Mouse (Mus musculus) c-Kit-positive CD71-positive TER-119-negative erythroid progenitor cells, embryonic 14.5 days (primary cell): Measurements from ENCODE around the gene Unc13d.
"Not testable (repeated sequence)": the region's sequence is repeated elsewhere in the genome, so short reads cannot be mapped to it uniquely, and the experiment has no call there.

Source experiments
- DNase-seq: peaks from one replicate; pipeline ENCODE4 v3.0.0-alpha.2; 2013; ENCODE audit warnings: low read depth

Unc13d gene

DNA sequence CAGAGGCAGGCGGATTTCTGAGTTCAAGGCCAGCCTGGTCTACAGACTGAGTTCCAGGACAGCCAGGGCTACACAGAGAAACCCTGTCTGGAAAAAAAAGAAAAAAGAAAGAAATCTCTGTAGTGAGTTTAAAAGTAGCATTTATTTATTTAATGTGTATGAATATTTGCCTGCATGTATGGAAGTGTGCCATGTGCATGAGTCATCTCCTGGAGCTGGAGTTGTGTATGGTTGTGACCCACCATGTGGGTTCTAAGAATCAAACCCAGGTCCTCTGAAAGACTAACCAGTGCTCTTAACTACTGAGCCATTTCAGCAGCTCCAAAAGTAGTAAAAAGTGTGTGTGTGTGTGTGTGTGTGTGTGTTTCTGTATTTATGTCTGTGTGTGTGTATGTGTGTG, 34.5 kb downstream of the Unc13d start:
- no peak for DNase-seq

DNA sequence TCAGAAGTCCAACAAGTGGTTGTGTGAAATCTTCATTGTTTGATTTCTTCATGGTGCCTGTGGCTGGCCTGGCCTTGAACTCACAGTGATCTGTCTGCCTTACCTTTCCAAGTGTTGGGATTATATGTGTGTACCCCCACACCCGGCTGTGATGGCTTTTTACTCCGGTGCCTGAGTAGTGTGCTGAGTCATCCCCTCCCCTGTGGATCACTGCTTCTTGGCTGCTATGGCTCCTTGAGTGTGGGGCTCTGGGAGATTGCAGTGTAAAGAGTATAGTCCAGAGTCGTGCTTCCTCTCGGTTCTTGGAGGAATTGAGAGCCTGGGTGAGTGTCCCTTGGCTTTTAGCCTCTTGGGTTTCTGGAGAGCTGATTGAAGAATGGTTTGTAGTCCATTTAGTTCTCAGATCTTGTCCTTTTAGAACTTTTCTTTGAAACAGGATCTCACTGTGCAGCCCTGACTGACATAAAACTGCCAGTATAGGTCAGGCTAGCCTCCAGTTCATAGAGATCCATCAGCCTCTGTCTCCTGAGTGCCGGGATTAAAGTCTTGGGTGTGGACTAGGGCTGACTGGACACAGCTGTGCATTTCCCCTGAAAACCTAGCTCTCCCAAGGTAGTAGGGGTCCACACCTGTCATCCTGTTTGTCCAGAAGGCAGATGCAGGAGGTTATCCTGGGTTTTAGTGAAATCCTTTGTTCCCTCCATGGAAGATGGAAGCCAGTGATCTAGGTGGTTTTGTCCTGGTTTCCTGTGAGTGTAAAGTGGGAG, 35.2 kb downstream of the Unc13d start:
- no peak for DNase-seq

DNA sequence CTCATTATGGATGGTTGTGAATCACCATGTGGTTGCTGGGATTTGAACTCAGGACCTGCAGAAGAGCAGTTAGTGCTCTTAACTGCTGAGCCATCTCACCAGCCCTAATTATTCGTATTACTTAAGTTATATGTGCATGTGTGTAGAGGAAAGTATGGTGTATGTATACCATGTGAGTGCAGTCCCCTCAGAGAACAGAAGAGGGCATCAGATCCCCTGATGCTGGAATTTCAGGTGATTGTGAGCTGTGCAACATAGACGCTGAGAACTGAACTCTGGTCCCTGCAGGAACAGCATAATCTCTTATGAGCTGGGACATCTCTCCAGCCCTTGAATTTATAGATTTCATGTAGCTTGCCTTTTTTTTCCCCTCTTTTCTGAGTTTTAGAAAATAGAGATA, 35.9 kb downstream of the Unc13d start:
- DNase-seq: no peak

DNA sequence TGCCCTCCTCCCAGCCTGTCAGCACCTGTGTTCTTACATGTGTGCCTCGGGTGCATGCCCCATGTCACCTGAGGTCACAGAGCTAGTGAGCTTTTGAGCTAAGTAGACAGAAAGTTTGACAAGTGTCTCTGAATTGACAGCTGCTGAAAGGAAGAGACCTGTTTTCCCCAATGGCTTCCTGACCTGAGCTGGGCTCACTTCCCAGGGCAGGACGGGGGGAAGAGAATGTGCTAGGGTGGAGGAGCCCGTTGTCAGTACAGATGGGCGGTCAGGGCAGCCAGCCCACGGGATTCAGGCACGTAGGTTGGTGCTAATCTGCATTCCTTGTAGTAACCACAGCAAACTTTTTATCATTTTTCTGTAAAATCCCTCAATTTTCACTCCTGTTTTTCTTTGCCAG, 37.2 kb downstream of the Unc13d start:
- no peak for DNase-seq

DNA sequence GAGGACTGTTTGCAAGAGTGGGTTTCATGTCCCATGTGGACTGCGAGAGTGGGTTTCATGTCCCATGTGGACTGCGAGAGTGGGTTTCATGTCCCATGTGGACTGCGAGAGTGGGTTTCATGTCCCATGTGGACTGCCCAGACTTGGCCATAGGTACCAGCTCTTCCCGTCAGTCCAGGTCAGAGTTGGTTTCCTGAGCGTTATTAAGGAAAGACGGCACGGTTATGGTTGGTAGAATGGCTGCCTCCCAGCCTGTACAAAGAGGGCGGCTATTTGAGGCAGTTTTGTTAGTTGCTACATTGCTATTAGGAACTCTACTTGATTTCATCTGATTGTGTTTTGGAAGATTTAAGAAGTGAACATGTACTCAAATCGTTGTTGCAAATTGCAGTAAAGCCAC, 39.9 kb downstream of the Unc13d start:
- no peak for DNase-seq

DNA sequence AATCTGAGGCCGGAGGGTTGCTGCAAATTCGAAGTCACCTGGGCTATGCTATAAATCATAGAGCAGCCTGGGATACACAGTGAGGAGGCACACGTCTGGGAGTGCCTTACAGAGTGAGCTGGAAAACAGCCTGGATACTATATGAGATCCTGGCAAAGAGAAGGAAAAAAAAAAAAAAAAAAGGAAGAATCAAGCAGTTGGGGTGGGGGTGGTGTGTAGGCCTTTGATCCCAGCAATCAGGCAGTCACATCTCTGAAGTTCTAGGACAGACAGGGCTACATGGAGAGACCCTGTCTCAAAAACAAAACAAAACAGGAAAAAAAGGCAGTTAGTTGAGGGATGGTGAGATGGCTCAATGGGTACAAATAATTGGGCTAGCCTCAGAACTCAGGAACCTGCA, 41.1 kb downstream of the Unc13d start:
- no peak for DNase-seq

DNA sequence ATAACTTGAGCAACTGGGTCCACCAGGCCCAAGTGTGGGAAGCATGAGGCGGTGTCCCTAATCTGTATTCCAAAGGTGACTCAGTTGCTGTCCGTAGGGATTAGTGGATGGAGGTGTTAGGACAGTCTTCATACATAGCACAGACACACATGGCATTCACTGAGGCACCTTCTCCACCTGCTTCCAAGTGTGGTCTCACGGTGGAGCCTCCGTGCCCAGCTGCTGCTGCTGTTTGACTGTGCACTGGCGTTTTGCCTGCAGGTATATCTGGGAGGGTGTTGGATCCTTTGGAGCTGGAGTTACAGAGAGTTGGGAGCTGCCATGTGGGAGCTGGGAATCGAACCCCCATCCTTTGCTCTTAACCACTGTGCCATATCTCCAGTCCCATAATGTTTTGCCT, 43.2 kb downstream of the Unc13d start:
- DNase-seq: no peak

DNA sequence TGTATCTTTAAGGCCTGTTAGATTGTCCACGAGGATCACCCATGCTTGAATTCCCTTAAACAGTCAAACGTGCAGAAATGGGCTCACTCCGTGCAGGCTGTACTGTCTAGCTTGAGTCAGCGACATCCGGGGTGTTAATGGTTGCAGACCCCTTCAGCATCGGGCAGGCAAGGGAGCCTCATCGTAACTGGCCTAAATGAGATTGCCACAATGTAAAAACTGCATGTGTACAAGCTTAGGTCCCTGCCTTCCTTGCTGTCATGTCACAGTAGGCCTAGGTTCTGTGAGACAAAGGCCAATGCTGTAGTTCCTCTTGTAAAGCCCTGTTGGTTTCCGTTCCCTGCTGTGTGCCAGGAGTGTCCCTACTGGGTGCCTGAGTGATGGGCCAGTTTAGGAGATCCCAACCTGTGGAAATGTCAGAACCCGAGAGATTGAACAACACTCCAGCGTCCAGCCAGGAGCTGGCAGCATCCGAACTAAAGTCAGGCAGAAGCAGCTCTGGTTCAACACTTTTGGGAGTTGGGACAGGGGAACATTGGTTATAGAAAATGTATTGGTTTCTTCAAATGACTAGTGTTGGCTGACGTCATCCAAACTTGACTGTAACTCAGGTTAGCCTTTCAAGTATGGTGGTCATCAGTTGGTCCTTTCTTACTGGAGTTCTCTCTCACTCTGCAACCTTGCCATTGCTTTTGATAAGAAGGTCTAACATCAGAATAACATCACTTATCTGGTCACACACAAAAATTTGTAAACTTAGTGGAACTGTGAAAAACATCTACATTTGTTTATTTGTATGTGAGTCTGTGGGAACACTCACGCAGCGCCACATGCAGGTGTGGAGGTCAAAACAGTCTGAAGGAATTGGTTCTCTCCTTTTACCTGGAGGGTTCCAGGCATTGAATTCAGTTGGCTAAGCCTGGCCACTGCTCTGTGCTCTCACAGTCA, 46.6 kb downstream of the Unc13d start:
- DNase-seq: peak; percentile 34

DNA sequence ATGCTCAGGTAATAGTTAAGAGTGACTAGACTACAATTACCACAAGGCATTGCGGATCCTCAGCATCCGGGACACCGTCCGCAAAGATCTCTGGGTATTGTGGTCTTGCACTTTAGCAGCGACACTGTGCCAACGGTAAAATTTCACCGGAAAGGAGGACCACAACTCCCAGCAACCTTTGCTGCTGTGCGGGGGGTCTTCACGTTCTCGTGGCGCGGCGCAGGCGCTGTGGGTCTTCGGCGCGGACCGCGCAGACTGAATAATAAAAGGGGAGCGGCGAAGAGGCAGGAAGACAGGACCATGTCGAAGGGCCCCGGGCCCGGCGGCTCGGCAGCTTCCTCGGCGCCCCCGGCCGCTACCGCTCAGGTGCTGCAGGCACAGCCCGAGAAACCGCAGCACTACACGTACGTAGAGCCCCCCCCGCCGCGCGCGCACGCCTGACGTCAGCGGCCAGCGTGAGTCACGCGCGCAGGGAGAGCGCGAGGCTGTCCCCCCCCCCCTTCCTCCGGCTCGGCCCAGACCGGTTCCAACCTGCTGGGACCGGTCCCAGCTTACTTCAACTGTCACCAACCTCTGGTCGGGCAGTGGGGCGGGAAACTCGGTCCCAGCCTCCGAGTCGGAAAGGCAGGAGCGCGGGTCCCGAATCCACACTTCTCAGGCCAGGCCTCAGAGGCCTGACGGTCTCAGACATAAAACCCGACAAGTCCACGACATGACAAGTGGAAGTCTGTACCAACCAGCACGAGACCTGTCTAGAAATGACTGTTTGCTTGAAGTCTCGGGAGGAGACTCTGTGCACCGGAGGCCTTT, 47.5 kb downstream of the Unc13d start, which contains the start of gene Unk:
Gene Unk, plus strand, starts transcription at position 235 of the 810 bp plus-strand sequence.
- DNase-seq: peak; percentile 95

DNA sequence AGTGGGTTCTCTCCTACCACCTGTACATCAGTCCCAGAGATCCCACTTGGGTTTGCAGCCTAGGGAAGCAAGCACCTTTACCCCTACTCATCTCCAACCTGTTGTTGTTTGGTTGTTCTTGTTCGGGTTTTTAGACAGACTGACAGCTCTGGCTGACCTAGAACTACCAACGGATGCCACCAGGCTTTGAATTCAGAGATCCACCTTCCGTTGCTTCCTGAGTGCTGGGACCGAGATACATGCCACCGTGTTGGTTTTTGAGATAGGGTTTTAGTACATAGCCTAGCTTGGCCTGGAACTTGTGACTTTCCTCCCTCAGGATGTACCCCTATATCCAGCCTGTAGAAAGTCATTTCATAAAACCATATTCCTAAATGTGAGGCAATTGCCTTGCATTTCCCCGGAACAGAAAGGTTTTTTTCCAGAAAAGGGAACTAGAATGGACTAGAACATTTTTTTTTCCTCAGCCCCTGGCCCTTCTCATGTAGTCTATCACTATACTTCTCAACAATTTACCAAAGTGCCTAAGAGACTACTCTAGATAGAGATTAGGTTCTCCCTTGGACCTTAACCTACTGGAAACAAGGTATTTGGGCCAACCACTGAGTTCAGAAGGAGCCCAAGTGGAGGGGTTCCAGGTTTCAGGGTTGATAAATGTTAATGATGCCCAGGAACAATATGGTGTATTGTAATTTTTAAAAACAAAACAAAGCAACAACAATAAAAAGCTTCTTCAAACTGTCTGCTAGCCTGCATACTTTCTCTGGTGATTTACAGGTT, 48.5 kb downstream of the Unc13d start:
- no peak for DNase-seq

DNA sequence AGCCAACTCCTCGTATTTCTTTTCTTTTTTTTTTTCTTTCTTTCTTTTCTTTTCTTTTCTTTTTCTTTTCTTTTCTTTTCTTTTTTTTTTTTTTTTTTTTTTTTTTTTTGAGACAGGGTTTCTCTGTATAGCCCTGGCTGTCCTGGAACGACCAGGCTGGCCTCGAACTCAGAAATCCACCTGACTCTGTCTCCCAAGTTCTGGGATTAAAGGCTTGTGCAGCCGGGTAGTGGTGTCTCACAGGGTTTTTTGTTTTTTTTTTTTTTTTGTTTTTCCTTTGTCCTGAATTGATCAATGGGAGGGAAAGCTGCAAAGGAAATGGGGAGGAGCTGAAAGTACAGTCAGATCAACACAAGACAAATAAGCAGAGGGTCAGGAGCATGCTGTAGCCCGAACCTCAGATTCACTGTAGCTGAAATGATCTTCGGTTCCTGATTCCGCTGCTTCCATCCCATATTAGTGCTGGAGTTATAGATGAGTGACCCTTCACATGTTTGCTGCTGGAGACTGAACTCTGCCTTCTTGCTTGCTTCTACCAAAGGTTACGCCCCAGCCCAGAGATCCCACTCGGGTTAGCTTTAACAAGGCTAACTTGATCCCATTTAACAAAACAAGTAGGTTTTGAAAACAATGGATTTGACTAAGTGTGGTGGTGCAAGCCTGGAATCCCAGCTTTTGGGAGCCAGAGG, 49.4 kb downstream of the Unc13d start:
- no peak for DNase-seq

DNA sequence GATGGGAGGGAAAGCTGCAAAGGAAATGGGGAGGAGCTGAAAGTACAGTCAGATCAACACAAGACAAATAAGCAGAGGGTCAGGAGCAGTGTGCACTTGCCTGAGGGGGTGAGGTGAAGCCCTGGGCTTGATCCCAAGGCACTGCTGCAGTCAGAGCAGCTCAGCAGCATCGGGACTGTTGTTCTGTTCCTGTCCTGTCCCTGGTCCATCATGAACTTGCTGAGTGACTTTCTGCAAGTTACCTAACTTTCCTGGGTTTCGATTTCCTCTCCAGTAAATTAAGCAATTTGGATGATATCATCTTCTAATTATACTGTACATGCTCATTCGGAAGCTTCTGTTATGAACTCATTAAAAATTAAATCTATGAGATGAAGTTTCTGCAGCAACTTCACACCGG, 50.0 kb downstream of the Unc13d start, which contains the start of gene H3f3b:
Gene H3f3b, minus strand, starts transcription at position 207 of the 400 bp plus-strand sequence.
- no peak for DNase-seq

DNA sequence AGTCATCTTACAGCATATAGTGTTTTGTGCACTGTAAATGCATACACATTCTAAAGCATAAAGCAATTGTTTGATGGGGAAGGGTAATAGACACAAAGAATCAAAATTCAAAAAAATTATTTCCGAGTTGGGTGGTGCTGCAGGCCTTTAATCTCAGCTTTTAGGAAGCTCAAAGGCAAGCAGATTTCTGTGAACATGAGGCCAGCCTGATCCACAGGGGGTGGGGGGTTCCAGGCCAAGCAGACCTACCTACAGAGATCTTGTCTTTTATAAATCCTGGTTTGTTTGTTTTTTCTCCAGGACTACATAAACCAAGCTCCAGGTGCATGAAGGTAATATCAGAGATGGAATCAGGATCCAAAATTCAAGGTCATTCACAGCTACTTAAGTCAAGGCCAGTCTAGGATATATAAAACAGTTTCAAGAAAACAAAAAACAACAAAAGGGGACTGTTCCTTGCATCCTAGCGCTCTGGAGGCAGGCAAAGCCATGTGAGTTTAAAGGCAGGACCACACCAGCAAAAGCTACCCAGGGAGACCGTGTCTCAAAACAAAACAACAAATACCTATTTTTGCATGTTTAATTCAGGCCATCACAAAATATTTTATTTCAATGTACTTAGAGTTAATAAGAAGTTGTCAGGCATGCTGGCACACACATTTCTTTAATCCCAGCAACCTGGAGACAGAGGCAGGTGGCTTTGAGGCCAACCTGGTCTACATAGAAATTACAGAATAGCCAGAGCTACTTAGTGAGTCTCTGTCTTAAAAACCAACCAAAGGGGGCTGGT, 52.5 kb downstream of the Unc13d start:
- no peak for DNase-seq

DNA sequence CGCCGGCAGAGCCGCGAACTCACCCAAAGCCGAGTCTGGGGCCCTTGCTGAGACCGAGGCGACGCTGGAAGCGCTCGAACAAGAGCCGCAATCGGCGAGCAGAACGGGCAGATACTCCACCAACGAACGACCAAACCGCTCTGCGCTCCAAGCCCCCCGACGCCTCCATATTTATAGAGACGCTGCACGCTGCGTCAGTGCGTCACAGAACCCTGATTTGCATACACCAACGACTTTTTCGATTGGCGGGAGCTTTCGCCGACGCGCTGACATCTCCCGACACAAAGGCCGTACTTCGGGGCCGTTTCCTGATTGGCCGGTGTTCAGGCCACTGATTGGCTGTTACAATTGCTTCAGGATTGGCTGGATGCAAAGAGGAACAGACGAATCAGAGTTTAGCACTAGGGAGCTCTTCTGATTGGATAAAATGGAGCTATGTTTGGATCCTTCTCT, 53.4 kb downstream of the Unc13d start:
- DNase-seq: peak; percentile 95

DNA sequence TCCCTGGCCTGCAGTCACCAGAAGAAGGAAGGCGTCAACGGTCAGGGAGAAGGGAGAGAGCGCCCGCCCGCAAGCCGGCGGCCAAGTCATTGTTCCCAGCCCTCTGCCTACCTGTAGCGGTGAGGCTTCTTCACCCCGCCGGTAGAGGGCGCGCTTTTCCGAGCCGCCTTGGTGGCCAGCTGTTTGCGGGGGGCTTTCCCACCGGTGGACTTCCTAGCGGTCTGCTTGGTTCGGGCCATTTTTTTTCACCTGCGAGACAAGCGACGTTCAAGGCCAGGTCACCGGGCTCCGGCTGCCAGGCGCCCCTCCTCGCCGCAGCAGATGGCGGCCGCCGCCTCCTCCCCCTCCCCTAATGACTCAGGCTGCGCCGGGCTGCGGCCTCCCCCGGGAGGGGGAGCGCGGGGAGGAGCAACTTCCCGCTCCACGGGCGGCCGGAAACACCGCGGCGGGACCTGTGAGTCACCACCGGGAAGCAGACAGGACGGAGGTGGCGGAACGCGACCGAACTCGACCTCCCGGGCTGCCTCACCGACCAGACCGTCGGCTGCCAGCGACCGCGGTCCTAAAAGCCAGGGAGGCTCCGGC, 53.9 kb downstream of the Unc13d start:
- DNase-seq: peak; percentile 47

DNA sequence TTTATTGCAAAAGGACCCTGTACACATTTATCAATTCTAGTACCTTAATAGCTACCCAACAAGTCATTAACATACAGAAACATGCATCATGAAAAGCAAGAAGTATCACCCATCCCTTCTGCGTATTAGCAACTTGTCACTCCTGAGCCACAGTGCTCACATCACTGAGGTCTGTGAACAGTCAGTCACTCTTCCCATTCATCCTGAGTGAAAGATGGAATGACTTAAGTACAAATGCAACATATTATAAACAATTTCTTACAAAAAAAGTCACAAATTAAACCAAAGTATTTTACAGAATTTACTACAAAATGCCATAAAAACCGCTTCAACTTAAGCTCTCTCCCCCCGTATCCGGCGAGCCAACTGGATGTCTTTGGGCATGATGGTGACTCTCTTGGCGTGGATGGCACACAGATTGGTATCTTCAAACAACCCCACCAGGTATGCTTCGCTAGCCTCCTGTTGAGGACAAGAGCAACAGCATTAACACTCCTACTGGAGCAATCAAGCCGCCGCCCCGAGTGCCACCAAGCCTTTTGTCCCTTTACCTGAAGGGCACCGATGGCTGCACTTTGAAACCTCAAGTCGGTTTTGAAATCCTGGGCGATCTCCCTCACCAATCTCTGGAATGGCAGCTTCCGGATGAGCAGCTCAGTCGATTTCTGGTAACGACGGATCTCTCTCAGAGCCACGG, 54.5 kb downstream of the Unc13d start:
- not testable (repeated sequence) for DNase-seq

DNA sequence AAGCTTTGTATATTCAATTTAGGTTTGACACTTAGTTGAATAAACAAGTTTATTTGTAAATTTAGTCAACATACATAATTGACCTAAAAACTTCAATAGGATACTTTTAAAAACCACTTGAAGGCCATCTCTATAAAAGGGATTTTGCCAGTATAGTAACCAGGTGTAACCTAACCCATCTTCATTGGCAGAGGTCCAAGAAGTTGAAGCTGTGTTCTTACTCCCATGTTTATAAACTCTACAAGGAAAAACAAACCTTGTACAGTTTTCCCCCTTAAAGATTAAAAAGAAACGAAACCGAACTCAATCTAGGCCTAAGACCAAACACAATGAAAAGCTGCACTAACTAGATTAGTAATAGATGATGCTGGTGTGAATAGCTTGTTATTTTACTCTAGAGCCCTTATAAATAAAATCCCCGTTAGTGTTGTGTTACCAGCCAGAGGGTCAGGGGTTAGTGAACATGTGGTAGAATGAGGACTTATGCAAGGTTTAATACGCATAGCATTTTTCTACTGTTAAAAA, 55.4 kb downstream of the Unc13d start:
- DNase-seq: peak; percentile 38
